Mouse (Mus musculus): ENCODE results near the gene Dpysl4.

The Dpysl4 gene

DNA sequence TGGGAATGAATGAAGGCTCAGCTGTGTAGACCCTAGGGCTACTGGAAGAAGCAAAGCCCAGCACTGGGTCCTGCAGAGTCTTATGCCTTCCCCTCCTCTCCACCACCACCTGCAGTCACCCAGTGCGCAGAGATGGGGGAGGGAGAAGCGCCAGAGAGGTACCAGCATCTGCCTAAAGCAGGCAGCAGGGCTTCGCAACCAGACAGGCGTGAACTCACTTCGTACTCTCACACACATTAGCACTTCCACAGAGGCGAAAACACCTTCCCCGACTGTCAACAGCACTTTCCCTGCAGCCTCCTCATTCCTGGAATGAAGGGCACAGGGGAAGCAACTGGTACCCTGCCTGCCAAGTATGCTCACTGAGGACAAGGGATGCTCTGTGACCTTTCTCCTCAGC is 63.6 kb downstream of the Dpysl4 start:
- no peak for DNase-seq (ENCODE audit: extremely low read depth, low read depth)

DNA sequence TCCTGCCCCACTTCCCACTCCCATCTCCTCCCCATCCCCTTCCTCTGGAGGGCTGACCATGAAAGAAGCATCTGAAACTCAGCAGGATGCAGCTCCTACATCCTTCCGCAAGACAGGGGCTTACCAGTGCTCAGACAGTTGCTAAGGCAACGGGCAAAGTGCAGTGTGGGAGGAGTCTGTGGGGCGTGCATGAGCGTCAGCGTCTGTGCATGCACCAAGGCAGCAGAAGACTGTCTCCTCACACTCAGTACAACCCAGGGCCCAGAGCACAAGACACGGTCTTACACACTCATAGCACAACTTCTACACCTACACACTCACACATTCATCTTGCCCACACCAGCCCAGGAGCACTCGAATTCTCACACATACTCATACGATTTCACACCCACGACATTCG is 65.3 kb downstream of the Dpysl4 start:
- DNase-seq (ENCODE audit: extremely low read depth, low read depth) = no peak
